Mouse (Mus musculus) cerebellum, postnatal 36 days (tissue): Measurements from ENCODE around the gene Ppy.

ENCODE experiments used
- DNase-seq, 2 experiments: peaks; one replicate each; pipeline ENCODE4 v3.0.0; 2021 to 2022; ENCODE audit warnings: mixed read lengths in 2 of 2

The Ppy gene

DNA sequence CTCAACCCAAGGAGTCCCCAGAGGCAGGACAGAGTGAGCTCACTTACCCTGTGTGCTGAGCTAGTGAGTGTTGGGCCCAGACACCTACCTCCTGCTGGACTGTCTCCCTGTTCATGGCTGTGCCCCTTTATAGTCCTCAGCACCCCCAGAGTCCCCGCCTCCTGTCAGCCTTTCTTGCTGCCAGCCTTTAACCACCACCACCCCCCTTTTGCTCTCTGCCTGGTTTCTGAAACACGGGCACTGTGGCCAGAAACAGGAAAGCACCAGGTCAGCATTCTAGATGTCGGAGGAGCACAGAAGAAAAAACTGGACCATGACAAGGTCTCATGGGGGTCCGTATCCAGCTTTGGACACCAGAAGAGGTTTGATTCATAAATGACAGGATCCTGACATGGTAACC lies at the start of gene Ppy:
Ppy (minus strand) TSS at position 101 of the 400 bp plus-strand sequence.
- DNase-seq, result no peak

DNA sequence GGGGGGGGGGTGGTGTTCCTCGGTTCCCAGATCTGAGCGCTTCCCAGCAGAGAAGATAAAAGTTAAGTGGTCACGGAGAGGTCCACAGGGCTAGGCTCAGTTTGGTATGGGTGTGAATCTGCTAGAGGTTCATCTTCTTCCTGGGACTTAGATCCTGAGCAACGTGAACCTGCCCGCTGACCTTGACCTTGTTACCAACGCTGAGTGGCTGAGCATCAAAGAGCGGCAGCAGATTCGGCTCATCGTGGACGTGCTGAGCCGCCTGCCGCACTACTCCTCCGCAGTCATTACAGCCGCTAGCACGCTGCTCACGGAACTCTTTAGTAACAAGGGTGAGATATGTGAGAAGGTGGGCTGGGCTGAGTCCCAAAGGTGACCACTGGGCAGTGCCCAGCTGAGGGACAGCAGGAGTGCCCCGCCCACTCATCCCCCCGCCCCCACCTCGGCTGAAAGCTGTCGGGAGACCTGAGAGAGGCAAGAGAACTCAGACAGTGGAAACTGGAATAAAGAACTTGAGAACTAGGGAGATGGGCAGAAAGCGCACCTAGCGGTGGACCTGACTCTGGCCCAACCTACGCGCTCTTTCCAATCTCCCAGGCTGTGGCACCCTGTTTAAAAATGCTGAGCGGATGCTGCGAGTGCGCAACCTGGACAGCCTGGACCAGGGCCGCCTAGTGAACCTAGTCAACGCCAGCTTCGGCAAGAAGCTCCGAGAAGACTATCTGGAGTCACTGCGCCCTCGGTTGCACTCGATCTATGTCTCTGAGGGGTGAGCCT lies 46.3 kb upstream of the Ppy start:
- no peak for DNase-seq

DNA sequence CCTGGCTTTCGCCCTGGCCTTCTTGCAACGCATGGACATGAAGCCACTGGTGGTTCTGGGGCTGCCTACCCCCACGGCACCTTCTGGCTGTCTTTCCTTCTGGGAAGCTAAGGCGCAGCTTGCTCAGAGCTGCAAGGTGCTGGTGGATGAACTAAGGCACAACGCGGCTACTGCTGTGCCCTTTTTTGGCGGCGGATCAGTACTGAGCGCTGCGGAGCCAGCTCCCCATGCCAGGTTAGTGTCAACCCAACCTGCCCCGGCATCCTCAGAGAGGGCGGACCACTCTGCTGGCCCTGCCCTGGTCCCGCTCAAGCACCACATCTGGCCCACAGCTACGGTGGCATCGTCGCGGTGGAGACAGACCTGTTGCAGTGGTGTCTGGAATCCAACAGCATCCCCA lies 45.4 kb upstream of the Ppy start:
- no peak for DNase-seq

DNA sequence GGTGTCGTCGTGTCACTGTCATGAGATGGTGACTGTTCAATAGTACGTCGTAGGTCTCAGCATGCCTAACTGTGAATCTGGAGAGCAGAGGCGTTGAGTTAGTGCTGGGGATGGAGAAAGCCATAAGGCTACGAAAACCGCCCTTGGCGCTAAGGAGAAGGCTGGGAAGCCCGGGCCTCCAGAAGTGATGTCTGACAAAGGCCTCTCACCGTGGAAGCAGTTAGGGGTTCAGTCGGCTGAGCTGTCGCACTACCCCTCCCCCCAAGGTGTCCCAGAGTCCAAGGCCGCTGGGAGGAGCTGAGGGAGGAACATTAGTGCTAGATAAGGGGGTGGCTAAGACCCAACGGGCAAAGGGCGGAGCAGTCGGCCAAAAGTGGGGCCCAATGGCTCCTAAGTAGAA lies 44.9 kb upstream of the Ppy start:
- DNase-seq, result no peak

DNA sequence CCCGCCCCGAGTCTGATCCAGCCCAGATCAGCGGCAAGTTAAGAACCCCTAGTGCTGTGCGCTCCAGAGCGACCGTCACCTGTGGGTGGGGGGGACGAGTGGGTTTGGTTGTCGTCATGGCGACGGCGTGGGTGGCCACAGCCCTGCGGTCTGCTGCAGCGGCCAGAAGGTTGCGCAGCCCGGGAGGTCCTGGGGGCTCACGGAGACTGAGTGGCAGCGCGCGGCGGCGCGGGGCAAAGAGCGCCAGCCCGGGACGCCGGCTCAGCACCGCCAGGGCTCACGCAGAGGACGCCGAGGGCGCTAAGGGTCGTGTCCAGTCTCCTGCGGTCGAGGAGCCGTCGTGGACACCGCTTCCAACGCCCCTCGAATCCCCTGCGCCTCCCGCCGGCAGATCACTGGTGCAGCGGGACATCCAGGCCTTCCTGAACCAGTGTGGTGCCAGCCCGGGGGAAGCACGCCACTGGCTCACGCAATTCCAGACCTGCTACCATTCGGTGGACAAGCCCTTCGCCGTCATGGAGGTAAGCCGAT lies 44.4 kb upstream of the Ppy start, which contains the start of gene Nags:
Nags (plus strand) TSS at position 43 of the 531 bp plus-strand sequence.
- no peak for DNase-seq

DNA sequence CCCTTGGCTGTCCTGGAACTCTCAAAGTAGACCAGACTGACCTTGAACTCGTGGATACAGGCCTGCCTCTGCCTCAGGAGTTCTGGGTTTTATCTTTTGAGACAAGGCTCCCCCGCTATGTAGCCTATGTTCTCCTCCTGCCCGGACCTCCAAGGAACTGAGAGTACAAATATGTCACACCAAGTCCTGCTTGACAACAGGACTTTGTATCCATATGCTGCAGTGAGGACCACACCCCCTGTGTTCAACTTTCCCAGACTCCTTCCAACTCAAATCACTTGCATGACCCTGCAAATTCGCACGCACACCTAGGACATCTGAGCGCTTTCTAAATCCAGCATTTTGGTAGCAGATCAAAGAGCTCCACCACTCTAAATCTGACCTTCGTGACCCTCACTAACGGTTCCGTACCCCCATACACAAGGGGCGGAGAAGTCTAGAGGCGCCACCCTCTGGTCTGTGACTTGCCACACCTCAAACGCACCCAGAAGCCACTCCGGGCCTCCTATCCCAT lies 43.9 kb upstream of the Ppy start:
- no peak for DNase-seq

DNA sequence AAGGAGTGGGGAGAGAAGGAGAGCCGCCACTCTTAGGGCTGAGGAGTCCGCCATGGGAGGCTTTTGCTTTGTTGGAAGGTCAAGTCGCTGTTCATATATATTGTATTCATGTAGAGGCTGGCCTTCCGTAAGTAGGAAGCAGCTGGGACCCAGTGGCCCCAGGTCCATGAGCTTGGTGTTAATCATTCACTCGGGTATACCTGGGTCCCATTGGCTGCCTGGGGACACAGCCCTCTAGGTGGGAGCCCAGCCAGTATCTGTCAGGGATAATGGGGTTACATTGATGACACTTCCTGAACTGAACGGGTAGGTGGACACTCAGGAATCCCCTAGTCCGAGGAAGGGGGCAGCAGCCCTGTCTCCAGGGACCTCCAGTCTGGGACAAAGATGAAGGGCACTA lies 41.2 kb upstream of the Ppy start:
- no peak for DNase-seq

DNA sequence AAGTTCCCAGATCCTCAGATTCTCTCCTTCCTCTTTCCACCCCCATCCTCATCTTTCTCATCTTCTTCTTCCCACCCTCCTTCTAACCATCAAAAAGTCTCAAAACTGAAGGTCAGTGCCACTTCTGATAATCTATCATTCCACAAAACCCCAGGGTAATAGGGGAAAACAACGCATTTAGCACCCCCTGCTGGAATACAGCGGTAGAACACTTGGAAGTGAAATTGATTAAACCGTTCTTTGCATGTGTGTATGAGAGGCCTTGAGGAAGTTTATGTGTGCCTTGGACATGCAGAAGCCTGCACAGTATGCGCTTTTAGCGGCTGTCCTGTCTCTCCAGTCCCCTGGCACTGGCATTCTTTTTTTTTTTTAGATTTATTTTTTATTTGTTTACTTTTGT lies 39.4 kb upstream of the Ppy start:
- peak; percentile 58 to 80 for DNase-seq

DNA sequence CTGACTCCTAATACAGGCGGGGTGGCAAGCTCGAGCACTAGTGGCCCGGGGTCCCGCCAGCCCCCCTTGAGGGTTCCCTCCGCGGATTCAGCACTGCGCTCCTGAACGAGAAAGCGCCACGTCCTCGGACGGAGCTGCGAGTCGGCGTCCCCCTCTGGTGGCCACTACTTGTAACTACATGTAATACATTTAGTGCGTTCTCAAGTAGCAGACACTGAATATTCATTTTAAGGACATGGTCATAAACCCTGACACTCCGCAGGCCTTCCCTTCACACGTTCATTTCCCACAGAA lies 37.3 kb upstream of the Ppy start:
- DNase-seq, result peak; percentile 70 to 71

DNA sequence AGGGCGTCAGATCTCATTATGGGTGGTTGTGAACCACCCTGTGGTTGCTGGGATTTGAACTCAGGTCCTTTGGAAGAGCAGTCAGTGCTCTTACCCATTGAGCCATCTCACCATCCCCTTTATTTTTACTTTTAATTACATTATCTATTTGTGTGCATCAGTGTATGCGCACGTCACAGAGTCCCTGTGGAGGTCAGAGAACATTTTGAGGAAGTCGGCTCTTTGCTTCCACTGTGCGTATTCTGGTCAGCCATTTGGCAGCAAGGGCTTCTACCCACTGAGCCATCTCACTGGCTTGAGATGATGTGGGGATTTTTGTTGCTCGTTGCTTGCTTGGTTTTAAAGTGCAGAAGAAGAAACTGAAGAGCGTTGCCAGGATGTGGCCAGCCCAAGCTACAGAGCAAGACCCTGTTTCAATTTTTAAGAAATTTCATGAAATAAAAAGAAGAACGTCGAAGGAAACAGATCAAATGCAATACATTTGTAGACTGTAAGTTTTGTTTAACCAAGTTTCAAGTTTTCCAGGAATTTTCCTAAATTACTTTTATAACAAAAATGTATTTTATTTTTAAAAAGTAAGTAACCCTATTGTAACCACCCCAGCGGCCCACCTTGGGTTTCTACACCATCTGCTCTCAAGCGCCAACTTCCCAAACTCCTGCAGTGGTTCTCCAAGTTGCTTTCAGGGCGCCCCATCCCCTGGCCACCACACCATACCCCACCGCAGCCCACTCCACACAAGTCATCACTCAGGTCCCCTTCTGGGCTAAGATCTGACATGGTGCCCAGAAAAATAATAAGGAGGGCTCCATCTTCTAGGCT lies 36.7 kb upstream of the Ppy start:
- no peak for DNase-seq

DNA sequence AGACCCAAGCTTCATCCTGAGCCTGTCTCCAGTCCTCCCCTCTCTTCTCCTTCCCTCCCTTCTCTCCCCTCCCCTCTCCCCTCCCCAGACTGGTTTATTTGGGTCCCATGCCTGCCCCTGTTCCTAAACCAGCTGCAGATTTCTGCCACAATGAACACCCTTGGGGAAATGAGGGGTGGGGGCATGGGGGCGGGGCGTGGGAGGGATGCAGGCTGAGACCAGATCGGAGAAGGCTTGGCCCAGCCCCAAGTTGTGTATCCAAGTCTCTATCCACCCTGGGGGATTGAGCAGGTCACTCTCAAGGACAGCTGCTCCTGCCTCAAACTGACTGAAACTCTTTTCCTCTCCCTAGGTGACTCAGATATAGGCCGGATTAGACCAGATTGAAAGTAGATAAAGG lies 33.4 kb upstream of the Ppy start:
- DNase-seq, result no peak

DNA sequence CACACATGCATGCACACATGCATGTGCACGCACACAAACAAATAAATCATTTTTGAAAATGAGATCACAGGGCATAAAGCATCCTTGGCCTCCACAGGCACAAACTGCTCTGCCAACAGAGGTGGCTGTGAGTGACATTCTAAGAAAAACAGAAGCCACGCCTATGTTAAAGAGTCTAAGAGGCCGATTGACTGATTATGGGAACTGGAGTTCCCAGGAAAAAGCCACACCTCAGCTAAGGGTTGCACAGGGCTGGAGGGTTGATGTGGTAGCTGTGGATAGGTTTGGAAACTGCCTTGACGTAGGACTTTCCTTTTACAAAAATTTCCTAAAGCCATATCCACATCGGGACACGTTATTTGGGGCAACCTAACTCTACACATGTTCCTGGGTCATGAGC lies 16.3 kb upstream of the Ppy start:
- no peak for DNase-seq

DNA sequence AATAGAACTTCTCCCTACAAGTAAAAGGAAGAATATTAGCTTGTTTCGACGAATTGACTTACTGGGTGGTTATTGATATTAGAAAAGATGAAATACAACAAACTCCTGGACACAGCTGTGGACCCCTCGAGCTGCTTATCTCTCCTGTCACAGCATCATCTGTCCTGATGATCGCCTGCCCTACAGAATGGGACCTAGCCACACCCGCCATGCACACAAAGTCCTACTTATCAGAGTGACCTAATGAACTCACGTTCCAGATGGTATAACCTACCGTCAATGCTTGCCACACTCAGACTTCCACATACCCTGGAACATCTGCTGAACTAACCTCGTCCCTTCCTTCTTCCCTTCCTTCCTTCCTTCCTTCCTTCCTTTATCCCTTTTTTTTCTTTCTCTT lies 15.1 kb upstream of the Ppy start:
- DNase-seq, result no peak

DNA sequence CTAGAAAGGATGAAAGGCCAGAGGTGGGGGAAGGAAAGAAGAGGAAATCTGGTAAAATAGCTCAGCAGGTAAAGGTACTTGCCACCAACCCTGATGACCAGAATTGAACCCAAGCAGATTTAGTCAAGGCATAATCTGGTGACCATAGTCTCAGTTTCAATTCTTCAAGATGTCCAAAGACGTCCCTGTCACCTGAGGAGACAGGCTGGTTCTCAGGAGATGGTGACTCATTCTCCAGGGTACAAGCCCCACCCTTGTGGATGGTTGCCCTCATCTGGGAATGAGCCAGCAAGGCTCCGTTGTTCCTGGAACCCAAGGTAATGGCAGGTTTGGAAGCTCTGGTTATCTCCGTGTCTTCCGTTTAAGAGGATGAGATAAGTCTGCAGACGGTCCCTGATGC lies 10.5 kb upstream of the Ppy start:
- DNase-seq, result no peak

DNA sequence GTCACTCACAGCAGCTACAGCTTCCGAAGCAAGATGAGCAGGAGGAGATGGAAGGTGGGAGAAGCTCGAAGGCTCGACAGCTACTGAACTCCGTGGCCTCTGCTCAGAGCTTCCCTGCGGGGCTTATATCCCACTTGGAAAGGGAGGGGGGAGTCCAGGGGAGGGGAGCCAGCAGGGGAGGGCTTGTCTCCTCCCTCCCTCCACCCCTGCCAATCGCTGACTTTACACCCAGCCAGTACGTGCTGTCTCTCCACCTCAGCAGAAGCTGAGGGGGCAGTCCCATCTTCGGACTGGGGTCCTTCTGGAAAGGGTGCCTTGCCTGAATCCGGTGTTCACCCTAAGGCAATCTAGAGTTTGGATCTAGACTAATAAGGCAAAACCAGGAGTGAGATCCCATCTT lies 6.6 kb upstream of the Ppy start, which contains the start of gene Pyy:
Pyy (minus strand) TSS at position 101 of the 400 bp plus-strand sequence.
- DNase-seq, result no peak

DNA sequence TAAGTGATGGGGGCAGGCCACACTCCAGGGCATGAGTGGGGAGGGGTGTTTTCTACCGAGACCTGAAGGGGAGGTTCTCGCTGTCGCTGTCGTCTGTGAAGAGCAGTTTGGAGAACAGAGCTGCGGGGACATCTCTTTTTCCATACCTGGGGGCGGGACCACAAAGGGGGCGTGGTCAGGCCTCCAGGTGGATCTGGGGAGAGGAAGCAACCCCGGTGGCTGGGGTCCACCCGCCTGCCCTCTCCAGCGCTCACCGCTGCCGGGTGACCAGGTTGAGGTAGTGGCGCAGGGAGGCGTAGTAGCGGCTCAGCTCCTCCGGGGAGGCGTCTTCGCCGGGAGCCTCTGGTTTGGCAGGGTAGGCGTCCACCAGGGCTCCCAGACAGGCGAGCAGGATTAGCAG lies 5.8 kb upstream of the Ppy start:
- no peak for DNase-seq

DNA sequence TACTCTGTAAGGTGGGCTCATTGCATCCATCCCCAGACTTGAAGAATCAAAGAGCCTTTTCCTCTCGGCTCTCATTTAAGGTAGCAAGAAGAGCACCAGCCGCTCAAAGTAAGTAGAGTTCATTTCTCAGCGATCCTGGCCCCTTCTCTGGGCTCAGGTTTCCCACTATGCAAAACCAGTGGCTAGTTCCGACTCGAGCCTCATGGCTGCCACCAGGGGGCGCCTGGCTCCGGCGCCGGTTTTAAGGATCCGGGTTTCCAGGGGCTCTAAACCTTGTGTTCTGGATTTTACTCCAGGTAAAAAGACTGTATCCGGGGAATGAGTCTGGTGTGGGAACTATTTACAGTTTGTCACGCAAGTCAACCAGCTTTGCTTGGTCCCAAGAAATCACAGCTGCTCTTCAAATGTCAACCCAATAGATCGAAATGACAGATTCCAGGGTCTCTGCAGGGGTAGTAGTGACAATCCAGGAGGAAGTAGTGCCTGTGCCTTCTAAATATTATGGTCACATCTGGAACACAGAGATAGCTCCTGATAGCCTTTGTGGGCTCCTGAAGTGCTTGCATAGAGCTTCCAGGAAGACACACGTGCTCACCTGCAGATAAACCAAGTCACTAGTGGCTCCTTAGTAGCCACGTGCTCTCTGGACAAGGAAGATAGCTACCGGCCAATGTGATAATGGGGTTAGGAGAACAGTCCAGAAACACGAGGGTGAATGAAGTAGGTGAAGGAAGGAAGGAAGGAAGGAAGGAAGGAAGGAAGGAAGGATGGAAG lies 1.6 kb upstream of the Ppy start:
- DNase-seq, result peak; percentile 74 to 77

DNA sequence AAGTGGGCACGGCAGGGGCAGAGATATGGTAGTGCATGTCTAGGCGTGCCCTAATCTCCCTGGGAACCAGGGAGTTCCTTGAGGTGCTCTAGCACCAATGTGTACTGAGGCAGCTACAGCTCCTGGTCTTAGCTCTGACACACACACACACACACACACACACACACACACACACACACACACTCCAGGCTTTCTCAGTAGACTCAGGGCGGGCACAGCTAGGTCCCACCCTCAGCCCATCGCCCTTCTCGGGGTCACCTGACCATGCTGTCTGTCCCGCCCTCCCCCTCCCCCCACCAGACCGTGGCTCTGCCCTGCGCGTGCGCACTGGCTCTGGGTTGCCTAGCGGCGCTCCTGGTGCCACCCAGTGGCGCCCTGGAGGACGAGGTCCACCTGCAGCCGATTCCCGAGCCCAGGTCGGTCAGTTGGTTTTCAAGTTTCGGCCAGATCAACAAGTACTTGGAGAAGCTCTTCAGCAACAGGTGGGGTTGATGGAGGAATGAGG lies 4.2 kb downstream of the Ppy start:
- peak; percentile 67 to 82 for DNase-seq

DNA sequence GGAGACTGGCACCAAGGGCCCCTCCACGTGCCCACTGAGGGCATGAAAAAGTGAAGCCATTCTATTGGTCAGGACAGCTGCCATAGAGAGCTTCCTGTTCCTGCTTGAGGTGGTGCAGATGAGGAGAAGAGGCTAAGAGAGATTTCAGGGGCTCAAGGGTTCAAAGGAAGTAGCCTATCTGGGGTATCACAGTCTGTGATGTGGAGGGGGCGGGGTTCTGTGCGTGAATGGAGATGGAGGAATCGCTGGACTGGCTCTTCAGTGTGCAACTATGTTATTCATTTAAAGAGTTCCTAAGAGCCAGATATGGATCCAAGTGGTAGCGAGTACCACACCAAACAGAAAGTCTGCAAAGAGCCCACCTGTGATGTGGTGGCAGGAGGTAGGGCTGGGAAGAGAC lies 4.7 kb downstream of the Ppy start:
- DNase-seq, result no peak

DNA sequence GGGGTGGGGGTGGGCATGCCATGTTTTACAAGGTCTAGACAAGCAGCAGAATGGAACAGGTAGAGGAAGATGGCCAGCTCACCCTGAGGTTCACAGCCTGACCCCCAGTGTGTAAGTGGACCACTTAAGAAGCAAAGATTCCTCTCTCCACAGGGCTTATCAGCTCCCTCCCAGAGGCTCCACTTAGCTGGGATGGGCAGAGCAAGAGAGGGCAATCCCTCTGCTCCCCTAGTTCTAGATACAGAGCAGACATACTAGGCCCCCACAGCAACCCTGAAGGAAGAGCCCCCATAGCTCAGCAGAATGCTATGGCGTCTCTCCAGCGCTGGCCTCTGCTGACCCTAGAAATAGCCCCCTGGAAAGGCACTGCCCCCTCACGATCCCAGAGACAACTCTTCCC lies 5.4 kb downstream of the Ppy start:
- DNase-seq, result no peak

DNA sequence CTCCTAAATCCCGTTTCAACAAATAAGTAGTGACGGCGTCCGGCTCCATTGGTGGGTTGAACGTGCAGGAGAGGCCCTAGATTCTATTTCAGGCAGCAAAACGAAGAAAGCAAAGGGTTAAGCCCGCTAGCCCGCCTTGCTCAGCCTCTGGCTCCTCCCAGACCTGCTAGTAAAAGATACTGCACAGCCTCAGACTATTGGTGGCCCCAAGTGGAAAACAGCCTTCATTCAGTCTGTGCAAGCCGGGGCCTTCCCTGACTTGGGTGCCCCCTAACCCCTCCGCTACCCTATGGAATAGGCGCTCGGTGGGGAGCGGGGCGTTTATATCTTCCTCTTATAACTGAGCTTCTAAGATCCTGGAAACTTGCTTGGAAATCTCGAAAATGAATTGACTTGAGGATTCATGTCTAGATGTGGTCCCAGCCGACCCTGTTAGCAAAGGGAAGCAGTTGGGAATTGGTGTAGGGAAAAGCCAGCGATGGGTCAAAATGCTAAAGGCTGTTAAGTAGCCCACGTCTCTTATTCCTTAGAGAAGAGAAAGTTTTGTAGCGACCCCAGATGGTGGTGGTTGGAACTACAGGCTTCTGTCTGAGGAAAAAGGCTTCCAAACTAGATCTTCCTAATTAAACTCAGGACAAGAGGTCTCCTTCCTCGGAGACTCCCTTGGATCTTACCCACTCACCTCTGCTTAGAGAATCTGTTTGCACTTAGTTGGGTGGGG lies 11.9 kb downstream of the Ppy start:
- peak; percentile 76 to 78 for DNase-seq
